Mouse (Mus musculus) olfactory bulb, adult 2 months (tissue): ENCODE measurements around the gene Mob3b. TPM values are rescaled to one million over a fixed set of nuclear protein-coding genes. Genes with fewer than 3 reads are reported as not detected.
"Not testable (repeated sequence)": the region's sequence is repeated elsewhere in the genome, so short reads cannot be mapped to it uniquely, and the experiment has no call there.

Experiments
- H3K27ac ChIP-seq: fragments of 200-500 bp; 2 replicates; pipeline ENCODE4 v1.5.1; 2012; ENCODE audit warnings: low read depth, low read length; ENCODE audit not compliant: insufficient read depth
- H3K4me1 ChIP-seq: fragments of 200-500 bp; 2 replicates; pipeline ENCODE4 v1.6.1; 2012; ENCODE audit warnings: low read length; ENCODE audit not compliant: control insufficient read depth, insufficient read depth
- H3K4me3 ChIP-seq: fragments of 200-500 bp; 2 replicates; pipeline ENCODE4 v1.5.1; 2012; ENCODE audit warnings: mild to moderate bottlenecking, low read depth, low read length, moderate library complexity; ENCODE audit not compliant: insufficient read depth
- CTCF ChIP-seq: fragments of 200-500 bp; IDR thresholded peaks from 2 replicates; pipeline ENCODE4 v1.5.1; 2012; ENCODE audit warnings: low read depth, mild to moderate bottlenecking, low read length, moderate library complexity; ENCODE audit not compliant: insufficient read depth
- POLR2A ChIP-seq: fragments of 200-500 bp; IDR thresholded peaks from 2 replicates; pipeline ENCODE4 v1.6.1; 2012; ENCODE audit warnings: mild to moderate bottlenecking, low read depth, low read length, moderate library complexity; ENCODE audit not compliant: insufficient read depth
- WGBS: fragments of 180-500 bp; shearing (Covaris S2); methylation state at CpG from one replicate; pipeline ENCODE4 v1.1.7; 2018; 5-methylcytosine and 5-hydroxymethylcytosine counted together
- polyA plus RNA-seq: library from polyadenylated mRNA; stranded (reverse); fragments of >200 nt; gene quantifications from 2 replicates; pipeline ENCODE4 v1.2.4, GENCODE M21; 2012; ENCODE audit warnings: low replicate concordance; ENCODE audit not compliant: missing spikeins, insufficient read depth, insufficient read length

Gene Mob3b
- polyA plus RNA-seq, 1 experiment = not detected

GRCm38 (mm10) chr4:34922177-34922870, 235.0 kb downstream of the Mob3b start:
- Histone ChIP-seq H3K4me1 (no peaks in the 10 kb centered on the region), H3K4me3 (no peak overlapping the region), H3K27ac (no peak overlapping the region)
- WGBS = 61% methylated on average over 6 of the region's 6 CpGs
- no peak for TF ChIP-seq POLR2A
- TF ChIP-seq CTCF = no peak

GRCm38 (mm10) chr4:34917400-34917799, 239.9 kb downstream of the Mob3b start:
- TF ChIP-seq CTCF (no peak), POLR2A (no peak)
- Histone ChIP-seq H3K4me3 (no peak overlapping the region), H3K4me1 (no peaks in the 10 kb centered on the region), H3K27ac (no peak overlapping the region)
- 55% methylated on average over 7 of the region's 7 CpGs for WGBS

- TF ChIP-seq POLR2A = no peak
- no peak overlapping the region for H3K4me3 ChIP-seq
- WGBS = 86% methylated on average over 3 of the region's 3 CpGs
Observed at GRCm38 (mm10) chr4:34912171-34912570, 245.1 kb downstream of the Mob3b start.

GRCm38 (mm10) chr4:34911401-34911800, 245.9 kb downstream of the Mob3b start:
- TF ChIP-seq POLR2A (no peak), CTCF (no peak)
- Histone ChIP-seq H3K27ac (no peak overlapping the region), H3K4me3 (no peak overlapping the region), H3K4me1 (no peaks in the 10 kb centered on the region)
- WGBS = 76% methylated on average over 3 of the region's 3 CpGs

More at GRCm38 (mm10) chr4:34912171-34912570, 245.1 kb downstream of the Mob3b start:
- Histone ChIP-seq H3K27ac (no peak overlapping the region), H3K4me1 (no peaks in the 10 kb centered on the region)

- no peak for TF ChIP-seq CTCF
- TF ChIP-seq POLR2A = no peak
- Histone ChIP-seq H3K27ac (no peak overlapping the region), H3K4me3 (no peak overlapping the region), H3K4me1 (no peaks in the 10 kb centered on the region)
- 88% methylated on average over 7 of the region's 7 CpGs for WGBS
Observed at GRCm38 (mm10) chr4:34908127-34908526, 249.2 kb downstream of the Mob3b start.

- H3K4me1 ChIP-seq = no peaks in the 10 kb centered on the region
- TF ChIP-seq POLR2A = no peak
- TF ChIP-seq CTCF = no peak
- H3K27ac ChIP-seq = no peak overlapping the region
- H3K4me3 ChIP-seq = no peak overlapping the region
- 44% methylated on average over 14 of the region's 14 CpGs for WGBS
Observed at GRCm38 (mm10) chr4:34907026-34907425, 250.3 kb downstream of the Mob3b start.

- no peak overlapping the region for H3K4me3 ChIP-seq
- WGBS = 85% methylated on average over 4 of the region's 4 CpGs
Observed at GRCm38 (mm10) chr4:34906151-34906550, 251.1 kb downstream of the Mob3b start.

GRCm38 (mm10) chr4:34905396-34905795, 251.9 kb downstream of the Mob3b start:
- no peak for TF ChIP-seq POLR2A
- no peak for TF ChIP-seq CTCF
- 70% methylated on average over 5 of the region's 5 CpGs for WGBS

More at GRCm38 (mm10) chr4:34906151-34906550, 251.1 kb downstream of the Mob3b start:
- TF ChIP-seq CTCF (no peak), POLR2A (no peak)
- Histone ChIP-seq H3K27ac (no peak overlapping the region), H3K4me1 (no peaks in the 10 kb centered on the region)

GRCm38 (mm10) chr4:34901582-34901981, 255.7 kb downstream of the Mob3b start:
- 85% methylated on average over 3 of the region's 3 CpGs for WGBS
- H3K4me1 ChIP-seq, H3K4me3 ChIP-seq, H3K27ac ChIP-seq: not testable (repeated sequence)

More at GRCm38 (mm10) chr4:34905396-34905795, 251.9 kb downstream of the Mob3b start:
- H3K4me3 ChIP-seq = no peak overlapping the region
- no peaks in the 10 kb centered on the region for H3K4me1 ChIP-seq
- H3K27ac ChIP-seq = no peak overlapping the region

GRCm38 (mm10) chr4:34901166-34901565, 256.1 kb downstream of the Mob3b start:
- WGBS = 75% methylated on average over 4 of the region's 4 CpGs
- no peaks in the 10 kb centered on the region for H3K4me1 ChIP-seq
- TF ChIP-seq CTCF (no peak), POLR2A (no peak)
- no peak overlapping the region for H3K4me3 ChIP-seq
- H3K27ac ChIP-seq = no peak overlapping the region
